Mouse (Mus musculus) forebrain, embryonic 11.5 days (tissue): Measurements from ENCODE around the gene Nxf1. TPM values are rescaled to one million over a fixed set of nuclear protein-coding genes. Genes with fewer than 3 reads are reported as not detected.

Experiments used
- ATAC-seq: fragments of 200-750 bp; cut with Nextera tagmentation; replicated peaks from 2 replicates; pipeline ENCODE4 v1.8.0; 2017; ENCODE audit warnings: moderate TSS enrichment; ENCODE audit not compliant: low FRiP score
- DNase-seq: peaks from one replicate; pipeline ENCODE4 v3.0.0-alpha.2; 2017; ENCODE audit warnings: low spot score
- H3K27ac ChIP-seq: fragments of 300-500 bp; sonication (generic); 2 replicates; pipeline ENCODE4 v1.5.1; 2014; ENCODE audit warnings: low read depth, low read length
- H3K27me3 ChIP-seq: fragments of 300-500 bp; sonication (generic); 2 replicates; pipeline ENCODE4 v1.6.1; 2014; ENCODE audit warnings: mild to moderate bottlenecking, low read length, mixed read lengths; ENCODE audit not compliant: control insufficient read depth, insufficient read depth
- H3K36me3 ChIP-seq: fragments of 300-500 bp; sonication (generic); 2 replicates; pipeline ENCODE4 v1.6.1; 2014; ENCODE audit warnings: mild to moderate bottlenecking, low read length, moderate library complexity, mixed read lengths; ENCODE audit not compliant: control insufficient read depth, insufficient read depth
- H3K4me1 ChIP-seq: fragments of 300-500 bp; sonication (generic); replicated peaks from 2 replicates; pipeline ENCODE4 v1.6.1; 2014; ENCODE audit warnings: low read length, mixed read lengths; ENCODE audit not compliant: control insufficient read depth, insufficient read depth
- H3K4me2 ChIP-seq: fragments of 300-500 bp; sonication (generic); 2 replicates; pipeline ENCODE4 v1.6.1; 2014; ENCODE audit warnings: low read depth, mild to moderate bottlenecking, low read length, moderate library complexity, mixed read lengths; ENCODE audit not compliant: severe bottlenecking
- H3K4me3 ChIP-seq: fragments of 300-500 bp; sonication (generic); 2 replicates; pipeline ENCODE4 v1.5.1; 2014; ENCODE audit warnings: low read depth, low read length
- H3K9ac ChIP-seq: fragments of 300-500 bp; sonication (generic); 2 replicates; pipeline ENCODE4 v1.6.1; 2014; ENCODE audit warnings: low read length
- H3K9me3 ChIP-seq: fragments of 300-500 bp; sonication (generic); 2 replicates; pipeline ENCODE4 v1.6.1; 2016; ENCODE audit warnings: low read length, mixed read lengths; ENCODE audit not compliant: control insufficient read depth
- WGBS: fragments of 180-500 bp; shearing (Covaris S2); extraction: QIAGEN DNeasy Blood & Tissue Kit; methylation state at CpG from one replicate; pipeline ENCODE4 v1.1.7; 2014; 5-methylcytosine and 5-hydroxymethylcytosine counted together
- polyA plus RNA-seq: library from polyadenylated mRNA; unstranded; fragments of >200 nt; fragmentation: Nextera tagmentation; extraction: Ambion mirVana; gene quantifications from 2 replicates; pipeline ENCODE4 v1.2.1, GENCODE M21; 2014

Gene Nxf1
- 238 and 247 TPM in 2 replicates for polyA plus RNA-seq

DNA sequence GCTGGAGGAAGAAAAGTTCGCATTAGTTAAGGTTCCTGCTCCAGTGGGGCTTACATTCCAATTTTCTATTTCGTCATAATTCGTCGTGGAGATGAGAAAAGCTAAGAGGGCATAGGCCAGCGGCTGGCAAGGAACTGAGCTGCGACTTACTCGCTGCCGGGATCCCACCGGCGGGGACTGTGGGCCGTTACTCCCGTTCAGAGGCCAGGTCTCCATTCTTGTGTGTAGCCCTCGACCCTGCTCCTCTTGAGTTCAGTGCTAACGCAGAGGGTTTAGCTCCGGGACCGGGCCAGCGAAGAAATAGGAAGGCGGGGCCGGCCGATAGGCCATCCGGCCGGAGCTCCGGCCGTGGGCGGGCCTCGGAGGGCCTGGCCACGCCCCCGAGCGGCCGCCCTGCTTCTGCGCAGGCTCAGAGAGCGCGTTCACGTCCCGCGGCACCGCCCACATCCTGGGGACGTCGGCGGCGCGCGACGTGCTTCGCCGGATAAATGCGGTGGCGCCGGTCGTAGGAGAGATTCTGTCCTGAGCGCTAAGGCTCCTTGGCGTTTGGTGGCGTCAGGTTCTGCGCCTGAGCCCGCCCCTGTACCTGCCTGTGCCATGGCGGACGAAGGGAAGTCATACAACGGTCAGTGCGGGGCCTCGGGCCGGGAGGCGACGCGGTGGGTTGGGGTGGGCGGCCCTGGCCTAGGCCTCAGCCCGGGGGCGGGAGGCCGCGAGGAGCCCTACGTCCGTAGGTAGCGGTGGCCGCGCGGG is at the start of gene Nxf1:
Nxf1 (plus strand) TSS at position 439 of the 753 bp plus-strand sequence.
- under 1% methylated on average over 74 of the region's 75 CpGs for WGBS
- H3K9me3 ChIP-seq, result no peaks in the 10 kb centered on the region
- peak within 1 kb of the TSS; percentile 63 for H3K27ac ChIP-seq
- peaks cover 3% of the 10 kb centered on the region; the same call in 1 of the 2 replicates for H3K4me1 ChIP-seq
- peak within 1 kb of the TSS; percentile 95 for H3K4me3 ChIP-seq
- no peaks in the 10 kb centered on the region for H3K27me3 ChIP-seq
- peak within 1 kb of the TSS; percentile 76 for H3K4me2 ChIP-seq
- DNase-seq (peak; percentile 96), ATAC-seq (peak; percentile 94)
- peak within 1 kb of the TSS; percentile 90 for H3K9ac ChIP-seq
- peaks cover 3% of the 10 kb centered on the region; the same call in 1 of the 2 replicates for H3K36me3 ChIP-seq

DNA sequence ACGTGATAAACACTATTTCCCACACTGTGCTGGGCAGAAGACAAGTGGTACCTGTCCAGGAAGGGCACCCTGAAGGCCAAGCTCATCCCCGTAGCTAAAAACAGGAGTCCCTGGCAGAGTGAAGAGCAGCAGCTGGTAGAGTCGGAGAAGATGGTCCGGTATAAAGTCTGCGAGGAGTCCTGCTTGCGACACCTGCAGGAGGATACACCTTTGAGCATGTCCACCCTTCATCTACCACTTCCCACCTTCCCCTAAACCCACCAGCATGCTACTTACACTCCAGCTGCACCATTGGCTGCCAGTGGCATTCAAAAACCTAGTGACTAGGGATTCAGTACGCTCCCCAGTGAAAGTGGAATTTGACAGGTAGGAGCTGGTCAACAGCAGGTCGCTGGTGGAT is 47.9 kb upstream of the Nxf1 start:
- ATAC-seq, result no peak
- Histone ChIP-seq H3K4me2 (no peak overlapping the region), H3K4me1 (no peaks in the 10 kb centered on the region; the same call in 1 of the 2 replicates), H3K9me3 (no peaks in the 10 kb centered on the region), H3K9ac (no peak overlapping the region), H3K27ac (no peak overlapping the region), H3K27me3 (no peaks in the 10 kb centered on the region), H3K36me3 (peaks cover 18% of the 10 kb centered on the region), H3K4me3 (no peak overlapping the region)
- no peak for DNase-seq
- WGBS, result 93% methylated on average over 8 of the region's 8 CpGs

DNA sequence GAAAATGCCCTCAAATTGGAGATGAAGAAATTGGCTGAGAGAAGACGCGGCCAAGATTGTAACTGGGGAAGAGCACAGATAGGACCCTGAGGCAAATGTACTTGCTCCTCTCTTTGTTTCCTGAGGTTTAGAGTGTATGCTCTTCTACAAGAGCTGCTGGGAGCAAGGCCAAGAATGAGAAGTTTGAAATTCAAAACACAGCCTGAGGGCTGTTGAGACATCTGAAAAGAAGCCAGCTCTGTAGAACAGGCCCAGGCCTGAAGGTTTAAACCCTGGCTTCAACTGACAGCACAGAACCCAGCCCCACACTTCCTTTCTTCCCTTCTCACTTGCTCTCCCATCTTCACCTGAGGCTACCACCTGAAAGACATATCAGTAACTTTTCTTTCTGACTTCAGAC is 46.8 kb upstream of the Nxf1 start:
- H3K36me3 ChIP-seq, result peaks cover 18% of the 10 kb centered on the region
- ATAC-seq, result no peak

DNA sequence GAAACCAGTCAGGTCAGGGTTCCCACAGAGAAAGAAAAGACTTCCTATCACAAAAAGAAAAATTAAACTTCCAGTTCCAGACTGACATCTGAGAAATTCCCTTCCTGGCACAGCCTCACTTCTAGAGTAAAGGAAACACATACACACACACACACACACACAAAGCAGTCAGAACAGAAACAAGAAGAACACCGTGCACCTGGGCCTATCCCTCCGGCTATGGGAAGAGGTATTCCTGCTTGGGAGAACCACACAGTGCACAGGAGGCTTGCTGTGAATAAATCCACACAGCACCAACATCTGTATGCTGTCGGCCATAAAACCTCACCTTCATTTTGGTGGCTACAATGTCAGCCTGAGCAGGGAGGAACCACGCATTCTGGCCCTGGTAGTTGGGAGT is 45.4 kb upstream of the Nxf1 start:
- peaks cover 2% of the 10 kb centered on the region; the same call in 1 of the 2 replicates for H3K4me1 ChIP-seq
- H3K36me3 ChIP-seq, result peaks cover 18% of the 10 kb centered on the region
- H3K4me3 ChIP-seq, result peak overlapping the region; percentile 89
- DNase-seq (no peak), ATAC-seq (no peak)
- peak overlapping the region; percentile 59 for H3K4me2 ChIP-seq
- H3K9ac ChIP-seq, result peak overlapping the region; percentile 94
- WGBS, result 87% methylated on average over 4 of the region's 4 CpGs
- H3K27me3 ChIP-seq, result no peaks in the 10 kb centered on the region
- H3K27ac ChIP-seq, result no peak overlapping the region
- H3K9me3 ChIP-seq, result no peaks in the 10 kb centered on the region

More for the DNA sequence above, 46.8 kb upstream of the Nxf1 start:
- H3K9me3 ChIP-seq, result no peaks in the 10 kb centered on the region
- no peak overlapping the region for H3K27ac ChIP-seq
- no peaks in the 10 kb centered on the region for H3K27me3 ChIP-seq
- WGBS, result 97% methylated on average over 2 of the region's 2 CpGs
- DNase-seq, result no peak
- H3K9ac ChIP-seq, result no peak overlapping the region
- no peak overlapping the region for H3K4me3 ChIP-seq
- H3K4me2 ChIP-seq, result no peak overlapping the region
- peaks cover 2% of the 10 kb centered on the region; the same call in 1 of the 2 replicates for H3K4me1 ChIP-seq

DNA sequence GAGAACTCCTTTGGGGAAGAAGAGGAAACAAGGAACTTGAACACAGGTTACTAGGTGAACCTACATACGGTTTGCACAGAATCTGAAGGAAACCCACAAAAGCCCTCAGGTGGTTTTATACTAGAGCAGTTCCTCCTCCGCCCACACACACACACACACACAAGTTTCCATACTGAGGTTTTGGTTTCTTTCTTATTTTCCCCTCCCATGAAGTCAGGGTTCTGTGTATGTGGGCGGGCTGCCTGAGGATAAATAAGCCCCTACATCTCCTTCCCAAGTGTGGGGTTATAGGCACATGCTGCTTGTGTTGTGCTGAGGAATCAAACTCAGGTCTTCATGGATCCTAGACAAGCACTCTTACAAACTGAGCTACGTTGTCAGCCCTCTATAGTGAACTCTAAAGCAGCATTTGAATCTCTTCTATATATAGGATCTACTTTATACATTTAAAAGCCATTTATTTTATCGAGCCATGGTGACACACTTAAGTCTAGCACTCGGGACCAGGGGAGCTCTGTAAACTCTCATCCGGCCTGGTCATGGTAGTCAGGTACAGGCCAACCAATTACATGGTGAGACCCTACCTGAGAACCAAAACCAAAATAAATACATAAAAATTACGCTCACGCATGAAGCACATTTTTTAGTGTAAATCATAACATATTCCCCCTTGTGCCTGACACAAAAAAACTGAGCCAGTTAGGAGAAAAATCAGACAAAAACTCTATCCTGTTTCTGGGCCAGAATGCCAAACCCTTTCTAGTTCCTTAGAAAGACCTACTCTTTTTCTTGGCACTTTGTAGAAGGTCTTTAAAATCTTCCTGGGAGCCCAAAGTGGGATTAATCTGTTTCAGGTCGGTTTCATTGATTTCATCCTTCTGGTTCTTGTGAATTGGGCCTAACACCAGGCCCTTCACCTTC is 44.7 kb upstream of the Nxf1 start:
- DNase-seq, result no peak

DNA sequence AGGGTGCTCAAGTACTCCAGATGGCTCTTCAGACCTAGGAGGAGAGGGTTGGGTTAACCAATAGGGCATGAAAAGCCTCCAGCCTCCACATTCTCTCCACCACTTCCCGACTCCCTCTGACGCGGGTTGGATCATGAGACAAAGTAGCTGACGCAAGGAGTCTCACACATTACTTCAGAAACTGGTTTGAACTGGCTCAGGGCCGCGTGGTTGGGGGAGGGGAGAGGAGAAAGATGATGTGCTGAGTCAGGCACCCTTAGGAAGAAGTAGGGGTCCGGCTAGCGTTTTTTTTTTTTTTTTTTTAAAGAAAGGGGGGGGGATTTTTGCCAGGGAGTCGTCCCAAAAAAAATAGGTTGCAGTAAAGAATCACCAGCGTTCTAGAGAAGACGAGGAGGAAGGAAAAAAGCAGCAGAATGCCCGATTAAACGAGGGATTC is 44.0 kb upstream of the Nxf1 start:
- Histone ChIP-seq H3K27me3 (no peaks in the 10 kb centered on the region), H3K9ac (peak overlapping the region; percentile 94), H3K4me2 (peak overlapping the region; percentile 59), H3K27ac (peak overlapping the region; percentile 62), H3K9me3 (no peaks in the 10 kb centered on the region), H3K36me3 (peaks cover 16% of the 10 kb centered on the region), H3K4me1 (peaks cover 2% of the 10 kb centered on the region; the same call in 1 of the 2 replicates), H3K4me3 (peak overlapping the region; percentile 89)
- DNase-seq, result peak; percentile 88
- ATAC-seq, result peak; percentile 80
- under 1% methylated on average over 13 of the region's 13 CpGs for WGBS

More for the DNA sequence above, 44.7 kb upstream of the Nxf1 start:
- Histone ChIP-seq H3K9ac (peak overlapping the region; percentile 94), H3K9me3 (no peaks in the 10 kb centered on the region), H3K4me3 (peak overlapping the region; percentile 89), H3K27me3 (no peaks in the 10 kb centered on the region), H3K4me1 (peaks cover 2% of the 10 kb centered on the region; the same call in 1 of the 2 replicates), H3K36me3 (peaks cover 18% of the 10 kb centered on the region), H3K4me2 (peak overlapping the region; percentile 59), H3K27ac (peak overlapping the region; percentile 62; the same call in 1 of the 2 replicates)
- 71% methylated on average over 10 of the region's 10 CpGs for whole genome bisulfite sequencing
- no peak for ATAC-seq

DNA sequence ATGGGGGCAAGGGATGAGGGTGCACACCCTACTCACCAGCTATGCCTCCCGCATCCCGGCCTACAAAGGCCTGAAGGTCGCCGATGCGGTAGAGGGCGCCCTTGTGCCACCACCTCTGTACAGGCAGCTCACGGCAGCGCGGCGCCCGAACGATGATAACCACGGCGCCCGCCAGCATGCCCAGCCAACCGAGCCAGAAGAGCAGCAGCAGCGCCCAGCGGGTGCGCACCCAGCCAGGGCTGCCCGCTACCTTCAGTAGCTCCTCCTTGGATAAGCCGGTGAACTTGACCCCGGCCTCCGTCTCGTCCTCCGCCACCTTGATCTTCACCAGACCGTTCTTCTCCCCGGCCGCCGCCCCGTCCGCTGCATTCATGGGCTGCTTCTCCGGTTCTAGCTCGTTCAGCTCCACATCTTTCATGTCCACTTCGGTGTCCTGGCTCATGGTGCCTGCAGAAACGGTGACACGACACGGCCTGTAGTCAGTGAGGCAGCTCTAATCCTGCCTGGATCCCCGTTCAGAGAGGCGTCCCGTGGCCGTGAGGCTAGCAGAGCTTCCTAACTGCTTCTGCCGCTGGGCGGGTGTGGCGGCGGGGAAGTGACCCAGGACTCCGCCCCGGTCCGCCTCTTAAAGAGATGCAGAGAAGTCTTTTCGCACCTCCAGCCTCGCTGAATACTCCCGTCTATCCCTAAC is 43.4 kb upstream of the Nxf1 start:
- WGBS, result under 1% methylated on average over 51 of the region's 51 CpGs
- peak overlapping the region; percentile 59 for H3K4me2 ChIP-seq
- peak overlapping the region; percentile 62 for H3K27ac ChIP-seq
- ATAC-seq, result peak; percentile 95
- no peaks in the 10 kb centered on the region for H3K9me3 ChIP-seq
- H3K4me1 ChIP-seq, result peaks cover 2% of the 10 kb centered on the region; the same call in 1 of the 2 replicates
- no peaks in the 10 kb centered on the region for H3K27me3 ChIP-seq
- DNase-seq, result peak; percentile 96
- H3K9ac ChIP-seq, result peak overlapping the region; percentile 94
- peaks cover 10% of the 10 kb centered on the region for H3K36me3 ChIP-seq
- H3K4me3 ChIP-seq, result peak overlapping the region; percentile 89
